Mouse (Mus musculus) bone marrow macrophage, adult 2 months (primary cell): ENCODE results near the gene Cerk.

ENCODE experiments used
- CTCF ChIP-seq: IDR thresholded peaks from 2 replicates; pipeline ENCODE4 v1.5.1; 2012; ENCODE audit warnings: low read depth, mild to moderate bottlenecking, low read length, moderate library complexity
- POLR2A ChIP-seq: IDR thresholded peaks from 2 replicates; pipeline ENCODE4 v1.6.1; 2012; ENCODE audit warnings: mild to moderate bottlenecking, low read depth, low read length, borderline replicate concordance

GRCm38 (mm10) chr15:86188186-86188585, 2.2 kb upstream of the Cerk start:
- TF ChIP-seq CTCF (no peak), POLR2A (no peak)
